Mouse (Mus musculus) heart, embryonic 13.5 days (tissue): ENCODE data around the gene Gmpr. TPM values are rescaled to one million over a fixed set of nuclear protein-coding genes. Genes with fewer than 3 reads are reported as not detected.
A peak's percentile ranks its signal among the peaks of the same experiment; 100 is the strongest.

Experiments used
- ATAC-seq: fragments of 200-750 bp; cut with Nextera tagmentation; 2 replicates; pipeline ENCODE4 v1.8.0; 2017; ENCODE audit warnings: moderate TSS enrichment; ENCODE audit not compliant: insufficient number of reproducible peaks, low FRiP score, low TSS enrichment; ENCODE audit errors: extremely low read depth
- H3K27ac ChIP-seq: fragments of 300-500 bp; sonication (generic); replicated peaks from 2 replicates; pipeline ENCODE4 v1.5.1; 2015; ENCODE audit warnings: moderate library complexity, mild to moderate bottlenecking, inconsistent platforms
- H3K27me3 ChIP-seq: fragments of 300-500 bp; sonication (generic); replicated peaks from 2 replicates; pipeline ENCODE4 v1.6.1; 2015; ENCODE audit warnings: mild to moderate bottlenecking, inconsistent platforms
- H3K36me3 ChIP-seq: fragments of 300-500 bp; sonication (generic); 2 replicates; pipeline ENCODE4 v1.6.1; 2015; ENCODE audit warnings: mild to moderate bottlenecking, inconsistent platforms
- H3K4me1 ChIP-seq: fragments of 300-500 bp; sonication (generic); 2 replicates; pipeline ENCODE4 v1.6.1; 2015; ENCODE audit warnings: inconsistent platforms
- H3K4me2 ChIP-seq: fragments of 300-500 bp; sonication (generic); 2 replicates; pipeline ENCODE4 v1.6.1; 2015; ENCODE audit warnings: inconsistent platforms, mild to moderate bottlenecking, moderate library complexity
- H3K4me3 ChIP-seq: fragments of 300-500 bp; sonication (generic); 2 replicates; pipeline ENCODE4 v1.5.1; 2015; ENCODE audit warnings: moderate library complexity, mild to moderate bottlenecking, inconsistent platforms
- H3K9ac ChIP-seq: fragments of 300-500 bp; sonication (generic); 2 replicates; pipeline ENCODE4 v1.6.1; 2015; ENCODE audit warnings: inconsistent platforms, mild to moderate bottlenecking, moderate library complexity
- H3K9me3 ChIP-seq: fragments of 300-500 bp; sonication (generic); 2 replicates; pipeline ENCODE4 v1.6.1; 2016; ENCODE audit warnings: inconsistent platforms
- WGBS: fragments of 180-500 bp; shearing (Covaris S2); methylation state at CpG from one replicate; pipeline ENCODE4 v1.1.7; 2015; ENCODE audit warnings: mixed read lengths; 5-methylcytosine and 5-hydroxymethylcytosine counted together
- polyA plus RNA-seq: library from polyadenylated mRNA; unstranded; fragments of >200 nt; fragmentation: Nextera tagmentation; extraction: Ambion mirVana; gene quantifications from 2 replicates; pipeline ENCODE4 v1.2.1, GENCODE M21; 2015

Gene Gmpr
- polyA plus RNA-seq, 1 experiment from 2014 or later, result 179 TPM

- H3K9ac ChIP-seq, result no peak overlapping the region
These were observed 1.7 kb upstream of the Gmpr start for GRCm38 (mm10) chr13:45505546-45505945.

GRCm38 (mm10) chr13:45508495-45508894, 1.3 kb downstream of the Gmpr start:
- H3K4me1 ChIP-seq, result peaks cover 53% of the 10 kb centered on the region
- H3K4me3 ChIP-seq, result peak overlapping the region; percentile 81
- peak overlapping the region; percentile 97 for H3K27ac ChIP-seq
- H3K9ac ChIP-seq, result peak overlapping the region; percentile 95
- no peaks in the 10 kb centered on the region for H3K27me3 ChIP-seq
- H3K9me3 ChIP-seq, result peaks cover 4% of the 10 kb centered on the region; the same call in 1 of the 2 replicates
- H3K4me2 ChIP-seq, result peak overlapping the region; percentile 91
- WGBS, result 5% methylated on average over 8 of the region's 8 CpGs
- no peak for ATAC-seq
- no peaks in the 10 kb centered on the region for H3K36me3 ChIP-seq

More at GRCm38 (mm10) chr13:45505546-45505945, 1.7 kb upstream of the Gmpr start:
- ATAC-seq, result no peak
- no peak overlapping the region for H3K4me2 ChIP-seq
- no peak overlapping the region for H3K4me3 ChIP-seq
- H3K4me1 ChIP-seq, result peaks cover 23% of the 10 kb centered on the region
- 94% methylated on average over 3 of the region's 3 CpGs for WGBS
- peaks cover 4% of the 10 kb centered on the region; the same call in 1 of the 2 replicates for H3K9me3 ChIP-seq
- no peaks in the 10 kb centered on the region for H3K36me3 ChIP-seq
- H3K27me3 ChIP-seq, result no peaks in the 10 kb centered on the region
- H3K27ac ChIP-seq, result no peak overlapping the region

- ATAC-seq, result no peak
- peak overlapping the region; percentile 97 for H3K27ac ChIP-seq
- 0 out of 2 replicates have a peak, but pooled peaks cover 2% of the 10 kb centered on the region for H3K36me3 ChIP-seq
- WGBS, result 58% methylated on average over 6 of the region's 6 CpGs
- H3K9ac ChIP-seq, result peak overlapping the region; percentile 95
- peak overlapping the region; percentile 81 for H3K4me3 ChIP-seq
- H3K9me3 ChIP-seq, result peaks cover 4% of the 10 kb centered on the region; the same call in 1 of the 2 replicates
- peaks cover 61% of the 10 kb centered on the region for H3K4me1 ChIP-seq
- peak overlapping the region; percentile 91 for H3K4me2 ChIP-seq
- H3K27me3 ChIP-seq, result no peaks in the 10 kb centered on the region
These were observed 2.1 kb downstream of the Gmpr start for GRCm38 (mm10) chr13:45509366-45509765.

- H3K4me1 ChIP-seq, result peaks cover 86% of the 10 kb centered on the region
- 56% methylated on average over 6 of the region's 6 CpGs for WGBS
These were observed 4.6 kb downstream of the Gmpr start for GRCm38 (mm10) chr13:45511706-45512435.

GRCm38 (mm10) chr13:45512531-45512930, 5.3 kb downstream of the Gmpr start:
- no peak for ATAC-seq
- 66% methylated on average over 8 of the region's 8 CpGs for WGBS
- Histone ChIP-seq H3K27me3 (no peaks in the 10 kb centered on the region), H3K9ac (peak overlapping the region; percentile 57; the same call in 1 of the 2 replicates), H3K4me3 (no peak overlapping the region), H3K9me3 (no peaks in the 10 kb centered on the region), H3K27ac (peak overlapping the region; percentile 68), H3K4me1 (peaks cover 93% of the 10 kb centered on the region), H3K36me3 (peaks cover 20% of the 10 kb centered on the region), H3K4me2 (peak overlapping the region; percentile 91)

More at GRCm38 (mm10) chr13:45511706-45512435, 4.6 kb downstream of the Gmpr start:
- Histone ChIP-seq H3K27me3 (no peaks in the 10 kb centered on the region), H3K4me2 (peak overlapping the region; percentile 91), H3K4me3 (no peak overlapping the region), H3K9me3 (no peaks in the 10 kb centered on the region), H3K9ac (peak overlapping the region; percentile 57), H3K36me3 (peaks cover 13% of the 10 kb centered on the region), H3K27ac (peak overlapping the region; percentile 68)
- no peak for ATAC-seq

GRCm38 (mm10) chr13:45513009-45513984, 6.1 kb downstream of the Gmpr start:
- Histone ChIP-seq H3K4me2 (peak overlapping the region; percentile 91), H3K4me1 (peaks cover 92% of the 10 kb centered on the region), H3K27me3 (no peaks in the 10 kb centered on the region), H3K4me3 (no peak overlapping the region), H3K27ac (peak overlapping the region; percentile 68), H3K9ac (peak overlapping the region; percentile 29), H3K36me3 (peaks cover 27% of the 10 kb centered on the region), H3K9me3 (no peaks in the 10 kb centered on the region)
- WGBS, result 47% methylated on average over 12 of the region's 12 CpGs
- ATAC-seq, result no peak

GRCm38 (mm10) chr13:45514115-45514514, 6.9 kb downstream of the Gmpr start:
- no peak overlapping the region for H3K4me3 ChIP-seq
- H3K4me2 ChIP-seq, result peak overlapping the region; percentile 30
- no peaks in the 10 kb centered on the region for H3K9me3 ChIP-seq
- no peak for ATAC-seq
- H3K9ac ChIP-seq, result peak overlapping the region; percentile 29; the same call in 1 of the 2 replicates
- peaks cover 84% of the 10 kb centered on the region for H3K4me1 ChIP-seq
- H3K36me3 ChIP-seq, result peaks cover 35% of the 10 kb centered on the region
- peak overlapping the region; percentile 68; the same call in 1 of the 2 replicates for H3K27ac ChIP-seq
- H3K27me3 ChIP-seq, result no peaks in the 10 kb centered on the region
- 76% methylated on average over 5 of the region's 5 CpGs for WGBS

- H3K9ac ChIP-seq, result 0 out of 2 replicates have a peak overlapping the region, but pooled peaks have one; percentile 58
- H3K4me2 ChIP-seq, result no peak overlapping the region; the same call in 1 of the 2 replicates
- H3K27ac ChIP-seq, result no peak overlapping the region; the same call in 1 of the 2 replicates
- H3K9me3 ChIP-seq, result no peaks in the 10 kb centered on the region
- H3K36me3 ChIP-seq, result peaks cover 43% of the 10 kb centered on the region
- H3K27me3 ChIP-seq, result no peaks in the 10 kb centered on the region
- ATAC-seq, result no peak
- peaks cover 76% of the 10 kb centered on the region for H3K4me1 ChIP-seq
- WGBS, result 47% methylated on average over 8 of the region's 8 CpGs
- no peak overlapping the region for H3K4me3 ChIP-seq
These were observed 7.7 kb downstream of the Gmpr start for GRCm38 (mm10) chr13:45514832-45515422.

GRCm38 (mm10) chr13:45516501-45517393, 9.5 kb downstream of the Gmpr start:
- Histone ChIP-seq H3K9me3 (no peaks in the 10 kb centered on the region), H3K4me2 (peak overlapping the region; percentile 60), H3K9ac (peak overlapping the region; percentile 56), H3K27me3 (no peaks in the 10 kb centered on the region), H3K36me3 (peaks cover 62% of the 10 kb centered on the region), H3K4me1 (peaks cover 58% of the 10 kb centered on the region), H3K27ac (peak overlapping the region; percentile 70), H3K4me3 (peak overlapping the region; percentile 30)
- 13% methylated on average over 24 of the region's 24 CpGs for WGBS
- no peak for ATAC-seq

- no peaks in the 10 kb centered on the region for H3K27me3 ChIP-seq
- WGBS, result 67% methylated on average over 3 of the region's 3 CpGs
- ATAC-seq, result no peak
- H3K4me1 ChIP-seq, result peaks cover 51% of the 10 kb centered on the region
- H3K4me2 ChIP-seq, result no peak overlapping the region
- H3K27ac ChIP-seq, result no peak overlapping the region
- H3K9ac ChIP-seq, result no peak overlapping the region
- H3K36me3 ChIP-seq, result peaks cover 68% of the 10 kb centered on the region
- no peak overlapping the region for H3K4me3 ChIP-seq
- H3K9me3 ChIP-seq, result no peaks in the 10 kb centered on the region
These were observed 17.1 kb downstream of the Gmpr start for GRCm38 (mm10) chr13:45524305-45524704.
